Mouse (Mus musculus): Measurements from ENCODE around the gene Mief2. TPM values are rescaled to one million over a fixed set of nuclear protein-coding genes. Genes with fewer than 3 reads are reported as not detected.

Mief2 gene
- polyA plus RNA-seq, 1 experiment = 9.3 TPM

DNA sequence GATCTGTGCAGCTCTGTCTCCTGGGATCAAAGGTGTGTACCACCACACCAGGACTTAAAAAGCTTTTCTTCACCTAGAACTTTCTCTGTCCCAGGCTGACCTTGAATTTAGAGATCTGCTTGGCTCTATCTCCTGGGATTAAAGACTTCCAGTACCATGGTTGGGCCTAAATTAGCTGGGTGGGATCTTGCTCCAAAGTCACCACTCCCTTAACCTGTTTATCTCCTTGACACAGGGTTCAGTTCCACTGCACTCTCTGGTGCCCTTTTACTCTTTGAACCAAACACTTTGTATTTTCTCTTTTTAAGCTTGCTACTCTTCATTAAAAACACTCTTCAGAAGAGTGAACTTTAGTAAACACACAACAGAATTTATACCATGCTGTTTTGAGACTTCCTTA lies 9.3 kb downstream of the Mief2 start:
- peaks cover 17% of the 10 kb centered on the region for H3K4me1 ChIP-seq (ENCODE audit: control insufficient read depth, insufficient read depth, low read length)
- no peak overlapping the region for H3K4me3 ChIP-seq (ENCODE audit: insufficient read depth, low read length)
- TF ChIP-seq CTCF (IDR thresholded peaks at IDR 0.05; ENCODE audit: low read depth, low read length) (no peak), POLR2A (IDR thresholded peaks at IDR 0.05; ENCODE audit: borderline replicate concordance, low read depth, low read length) (no peak)
- no peak overlapping the region for H3K27ac ChIP-seq (ENCODE audit: insufficient read depth, low read depth, low read length)

DNA sequence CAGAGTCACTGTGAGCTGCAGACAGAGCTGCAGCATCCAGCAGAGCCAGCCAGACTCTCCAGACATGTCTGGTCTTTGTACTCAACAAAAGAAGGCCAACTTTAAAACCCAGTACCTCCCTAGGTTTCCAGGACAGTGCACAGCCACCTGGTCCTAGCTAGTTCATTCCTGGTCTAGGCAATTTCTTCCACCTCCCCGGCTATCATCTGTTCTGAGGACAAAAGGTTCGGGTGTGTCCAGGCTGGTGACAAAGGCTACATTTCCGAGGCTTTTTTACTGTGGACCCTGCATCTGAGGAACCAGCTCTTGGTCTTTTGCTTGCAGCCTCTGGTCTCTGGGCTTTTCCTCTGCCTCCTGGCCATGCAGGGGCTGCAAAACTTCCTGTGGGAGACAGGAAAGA lies 12.1 kb downstream of the Mief2 start:
- Histone ChIP-seq H3K4me1 (ENCODE audit: control insufficient read depth, insufficient read depth, low read length) (no peaks in the 10 kb centered on the region), H3K27ac (ENCODE audit: insufficient read depth, low read depth, low read length) (no peak overlapping the region)

DNA sequence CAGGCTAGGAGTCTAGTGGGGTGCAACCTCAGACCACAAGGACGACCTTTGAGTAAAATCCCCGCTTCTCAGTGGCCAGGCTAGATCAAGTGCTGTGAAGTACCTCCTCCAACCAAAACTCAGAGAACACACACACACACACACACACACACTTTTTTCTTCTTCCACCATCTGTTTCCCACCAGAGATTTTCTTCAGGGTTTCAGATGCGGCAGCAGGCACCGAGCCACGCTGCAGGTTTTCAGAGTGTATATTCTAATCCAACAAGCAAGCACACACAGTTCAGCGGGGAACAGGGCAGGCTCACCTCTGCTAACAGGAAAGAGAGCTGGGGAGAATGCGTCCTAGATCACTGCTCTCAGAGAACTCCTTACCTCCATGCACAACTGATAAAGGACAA lies 27.4 kb downstream of the Mief2 start:
- TF ChIP-seq POLR2A (IDR thresholded peaks at IDR 0.05; ENCODE audit: borderline replicate concordance, low read depth, low read length) (no peak), CTCF (IDR thresholded peaks at IDR 0.05; ENCODE audit: low read depth, low read length) (no peak)

More for the DNA sequence above, 12.1 kb downstream of the Mief2 start:
- TF ChIP-seq POLR2A (IDR thresholded peaks at IDR 0.05; ENCODE audit: borderline replicate concordance, low read depth, low read length) (no peak), CTCF (IDR thresholded peaks at IDR 0.05; ENCODE audit: low read depth, low read length) (no peak)
- no peak overlapping the region for H3K4me3 ChIP-seq (ENCODE audit: insufficient read depth, low read length)

DNA sequence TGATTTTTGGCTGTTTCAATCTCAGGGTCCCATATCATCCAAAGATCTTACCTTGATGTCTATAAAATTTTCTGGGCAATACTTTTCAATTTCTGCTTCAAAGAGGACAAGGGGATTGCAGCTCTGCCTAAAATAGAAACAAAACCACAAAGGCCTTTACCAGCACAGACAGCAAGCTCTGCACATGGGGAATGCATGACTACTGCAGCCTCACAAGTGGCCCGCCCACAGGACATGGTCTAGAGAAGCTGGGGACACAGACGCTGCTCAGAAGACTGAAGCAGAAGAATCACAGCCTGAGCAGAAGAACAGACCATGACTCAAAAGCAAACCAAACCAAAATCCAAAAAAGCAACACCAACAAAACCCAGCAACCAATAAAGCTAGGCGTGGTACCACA lies 33.5 kb downstream of the Mief2 start:
- TF ChIP-seq CTCF (IDR thresholded peaks at IDR 0.05; ENCODE audit: low read depth, low read length) = no peak
- no peak for TF ChIP-seq POLR2A (IDR thresholded peaks at IDR 0.05; ENCODE audit: borderline replicate concordance, low read depth, low read length)
- Histone ChIP-seq H3K27ac (ENCODE audit: insufficient read depth, low read depth, low read length) (peak overlapping the region; percentile 79), H3K4me1 (ENCODE audit: control insufficient read depth, insufficient read depth, low read length) (peaks cover 21% of the 10 kb centered on the region), H3K4me3 (ENCODE audit: insufficient read depth, low read length) (no peak overlapping the region)

More for the DNA sequence above, 27.4 kb downstream of the Mief2 start:
- H3K4me3 ChIP-seq (ENCODE audit: insufficient read depth, low read length) = no peak overlapping the region
- no peak overlapping the region for H3K27ac ChIP-seq (ENCODE audit: insufficient read depth, low read depth, low read length)
- H3K4me1 ChIP-seq (ENCODE audit: control insufficient read depth, insufficient read depth, low read length) = peaks cover 2% of the 10 kb centered on the region

DNA sequence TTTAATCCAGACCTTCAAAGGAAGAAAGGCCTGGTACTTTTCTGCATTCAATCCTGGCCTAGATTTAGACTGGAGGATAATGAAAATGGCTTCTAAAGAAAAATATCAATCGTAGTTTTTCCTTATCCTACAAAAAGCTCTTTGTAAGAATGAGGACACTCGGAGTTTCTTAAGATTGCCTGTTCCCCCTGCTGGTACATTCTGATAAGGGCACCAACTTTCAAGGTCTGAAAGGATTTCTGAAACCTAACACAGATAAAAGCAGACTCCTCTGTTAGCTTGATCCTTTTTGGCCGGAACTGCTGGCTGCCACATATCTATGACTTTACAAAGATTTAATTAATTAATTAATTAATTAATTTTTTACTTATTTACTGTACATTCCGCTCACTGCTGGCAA lies 38.8 kb downstream of the Mief2 start:
- H3K4me1 ChIP-seq (ENCODE audit: control insufficient read depth, insufficient read depth, low read length) = peaks cover 38% of the 10 kb centered on the region
- no peak for TF ChIP-seq CTCF (IDR thresholded peaks at IDR 0.05; ENCODE audit: low read depth, low read length)
- no peak for TF ChIP-seq POLR2A (IDR thresholded peaks at IDR 0.05; ENCODE audit: borderline replicate concordance, low read depth, low read length)
- no peak overlapping the region for H3K4me3 ChIP-seq (ENCODE audit: insufficient read depth, low read length)
- H3K27ac ChIP-seq (ENCODE audit: insufficient read depth, low read depth, low read length) = no peak overlapping the region

DNA sequence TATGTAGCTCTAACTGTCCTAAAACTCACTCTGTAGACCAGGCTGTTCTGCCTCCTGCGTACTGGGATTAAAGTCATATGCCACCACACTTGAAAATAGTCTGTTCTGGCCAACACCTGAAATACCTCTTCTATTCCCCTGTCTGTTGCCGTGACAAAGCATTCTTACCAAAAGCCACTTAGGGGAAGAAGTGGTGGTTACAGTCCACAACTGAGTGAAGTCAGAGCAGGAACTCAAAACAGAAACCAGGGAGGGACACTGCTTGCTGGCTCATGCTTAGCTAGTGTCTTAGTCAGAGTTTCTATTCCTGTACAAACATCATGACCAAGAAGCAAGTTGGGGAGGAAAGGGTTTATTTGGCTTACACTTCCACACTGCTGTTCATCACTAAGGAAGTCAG lies 41.1 kb downstream of the Mief2 start:
- TF ChIP-seq CTCF (IDR thresholded peaks at IDR 0.05; ENCODE audit: low read depth, low read length) = no peak
- Histone ChIP-seq H3K4me3 (ENCODE audit: insufficient read depth, low read length) (peak overlapping the region; percentile 25), H3K27ac (ENCODE audit: insufficient read depth, low read depth, low read length) (peak overlapping the region; percentile 94), H3K4me1 (ENCODE audit: control insufficient read depth, insufficient read depth, low read length) (peaks cover 37% of the 10 kb centered on the region)

DNA sequence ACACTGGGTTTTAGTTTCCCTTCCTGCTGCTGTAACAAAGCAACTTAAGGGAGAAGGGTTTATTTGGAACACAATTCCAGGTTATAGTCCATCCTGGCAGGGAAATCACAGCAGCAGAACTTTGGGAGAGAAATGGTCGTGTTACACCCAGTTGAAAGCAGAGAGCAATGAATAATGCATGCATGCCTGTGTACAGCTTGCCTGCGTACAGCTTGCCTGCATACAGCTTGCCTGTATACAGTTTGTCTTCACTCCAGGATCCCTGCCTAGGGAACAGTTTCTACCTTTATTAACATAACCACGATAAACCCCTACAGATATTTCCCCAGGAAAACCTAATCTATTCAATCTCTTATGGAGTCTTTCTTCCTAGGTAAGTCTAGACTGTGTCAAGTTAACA lies 42.6 kb downstream of the Mief2 start:
- H3K4me3 ChIP-seq (ENCODE audit: insufficient read depth, low read length) = no peak overlapping the region
- peaks cover 47% of the 10 kb centered on the region for H3K4me1 ChIP-seq (ENCODE audit: control insufficient read depth, insufficient read depth, low read length)
- H3K27ac ChIP-seq (ENCODE audit: insufficient read depth, low read depth, low read length) = peak overlapping the region; percentile 49; the same call in 1 of the 2 replicates
- TF ChIP-seq POLR2A (IDR thresholded peaks at IDR 0.05; ENCODE audit: borderline replicate concordance, low read depth, low read length) = no peak
- TF ChIP-seq CTCF (IDR thresholded peaks at IDR 0.05; ENCODE audit: low read depth, low read length) = no peak

DNA sequence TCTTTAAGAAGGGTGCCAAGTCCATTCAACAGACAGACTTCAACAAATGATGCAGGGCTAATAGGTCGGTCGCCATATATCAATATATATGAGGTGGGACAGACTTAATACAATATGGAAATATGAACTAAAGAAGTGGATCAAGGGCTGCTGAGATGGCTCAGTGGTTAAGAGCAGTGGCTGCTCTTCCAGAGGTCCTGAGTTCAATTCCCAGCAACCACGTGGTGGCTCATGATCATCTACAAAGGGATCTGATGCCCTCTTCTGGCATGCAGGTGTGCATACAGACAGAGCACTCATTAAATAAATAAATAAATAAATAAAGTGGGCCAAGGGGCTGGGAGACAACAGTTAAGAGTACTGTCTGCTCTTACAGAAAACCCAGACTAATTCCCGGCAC lies 44.0 kb downstream of the Mief2 start:
- TF ChIP-seq POLR2A (IDR thresholded peaks at IDR 0.05; ENCODE audit: borderline replicate concordance, low read depth, low read length) = no peak
- no peak for TF ChIP-seq CTCF (IDR thresholded peaks at IDR 0.05; ENCODE audit: low read depth, low read length)
- H3K27ac ChIP-seq (ENCODE audit: insufficient read depth, low read depth, low read length) = no peak overlapping the region
- no peak overlapping the region for H3K4me3 ChIP-seq (ENCODE audit: insufficient read depth, low read length)
- peaks cover 45% of the 10 kb centered on the region for H3K4me1 ChIP-seq (ENCODE audit: control insufficient read depth, insufficient read depth, low read length)

DNA sequence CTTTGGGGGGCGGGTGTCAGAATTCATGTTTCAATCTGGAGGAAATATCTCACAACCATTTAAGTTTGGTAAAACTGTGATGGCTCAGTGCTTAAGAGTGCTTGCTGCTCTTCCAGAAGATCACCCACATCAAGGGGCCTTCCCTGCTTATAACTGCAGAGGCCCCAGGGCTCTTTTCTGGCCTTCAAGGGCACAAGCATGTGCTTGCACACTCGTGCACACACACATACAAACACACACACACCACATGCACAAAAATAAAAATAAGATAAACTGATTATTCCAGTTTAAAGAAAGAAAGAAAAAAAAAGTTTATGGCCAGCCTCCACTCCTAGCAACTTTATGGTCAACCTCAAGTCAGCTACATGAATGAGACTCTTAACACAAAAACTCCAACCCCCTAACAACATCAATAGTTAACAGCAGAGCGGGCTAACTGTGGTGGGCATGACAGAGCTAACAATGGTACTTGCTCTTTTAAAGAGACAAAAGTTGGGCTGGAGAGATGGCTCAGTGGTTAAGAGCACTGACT lies 46.0 kb downstream of the Mief2 start:
- no peak for TF ChIP-seq POLR2A (IDR thresholded peaks at IDR 0.05; ENCODE audit: borderline replicate concordance, low read depth, low read length)
- no peak for TF ChIP-seq CTCF (IDR thresholded peaks at IDR 0.05; ENCODE audit: low read depth, low read length)
- H3K27ac ChIP-seq (ENCODE audit: insufficient read depth, low read depth, low read length) = peak overlapping the region; percentile 99
- H3K4me3 ChIP-seq (ENCODE audit: insufficient read depth, low read length) = no peak overlapping the region
- H3K4me1 ChIP-seq (ENCODE audit: control insufficient read depth, insufficient read depth, low read length) = peaks cover 42% of the 10 kb centered on the region

DNA sequence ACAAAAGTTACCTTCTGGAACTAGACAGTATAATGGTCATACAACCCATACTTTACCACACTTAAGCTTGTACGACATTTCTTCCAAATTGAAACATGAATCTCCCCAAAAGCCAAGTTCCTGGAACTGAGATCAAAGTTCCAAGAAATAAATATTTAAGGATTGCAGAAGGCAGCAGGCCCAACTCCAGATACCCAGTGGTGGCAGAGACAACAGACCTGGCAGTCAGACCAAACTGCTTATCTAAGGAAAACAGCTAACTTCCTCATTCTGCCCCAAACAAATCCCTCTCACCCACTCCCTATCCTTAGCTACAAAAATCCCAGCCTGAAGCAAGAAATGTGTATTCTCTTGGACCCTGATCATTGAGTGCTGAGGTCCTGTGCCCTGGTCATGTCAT lies 46.6 kb downstream of the Mief2 start:
- Histone ChIP-seq H3K4me3 (ENCODE audit: insufficient read depth, low read length) (peak overlapping the region; percentile 23; the same call in 1 of the 2 replicates), H3K4me1 (ENCODE audit: control insufficient read depth, insufficient read depth, low read length) (peaks cover 46% of the 10 kb centered on the region), H3K27ac (ENCODE audit: insufficient read depth, low read depth, low read length) (peak overlapping the region; percentile 99)
- TF ChIP-seq CTCF (IDR thresholded peaks at IDR 0.05; ENCODE audit: low read depth, low read length) = no peak
- TF ChIP-seq POLR2A (IDR thresholded peaks at IDR 0.05; ENCODE audit: borderline replicate concordance, low read depth, low read length) = no peak

DNA sequence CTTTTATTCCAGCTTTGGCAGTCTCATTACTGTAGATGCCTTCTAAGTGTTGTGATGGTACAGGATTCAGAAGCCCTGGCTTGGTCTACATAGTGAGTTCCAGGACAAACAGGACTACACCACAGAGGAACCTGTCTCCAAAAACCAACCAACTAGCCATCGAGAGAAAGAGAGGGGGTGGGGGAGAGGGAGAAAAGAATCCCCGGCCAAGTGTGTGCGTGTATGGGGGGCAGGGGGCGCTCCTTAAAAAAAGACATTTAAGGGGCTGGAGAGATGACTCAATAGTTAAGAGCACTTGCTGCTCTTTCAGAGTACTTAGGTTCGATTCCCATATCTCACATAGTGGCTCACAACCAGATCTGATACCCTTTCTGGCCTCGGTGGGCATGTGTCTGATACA lies 47.4 kb downstream of the Mief2 start:
- H3K4me3 ChIP-seq (ENCODE audit: insufficient read depth, low read length) = peak overlapping the region; percentile 80
- peaks cover 40% of the 10 kb centered on the region for H3K4me1 ChIP-seq (ENCODE audit: control insufficient read depth, insufficient read depth, low read length)
- TF ChIP-seq CTCF (IDR thresholded peaks at IDR 0.05; ENCODE audit: low read depth, low read length) = no peak
- TF ChIP-seq POLR2A (IDR thresholded peaks at IDR 0.05; ENCODE audit: borderline replicate concordance, low read depth, low read length) = no peak
- H3K27ac ChIP-seq (ENCODE audit: insufficient read depth, low read depth, low read length) = peak overlapping the region; percentile 99
